Mouse (Mus musculus) hindbrain, embryonic 16.5 days (tissue): ENCODE data around the gene Fgf23. TPM values are rescaled to one million over a fixed set of nuclear protein-coding genes. Genes with fewer than 3 reads are reported as not detected.
A peak's percentile ranks its signal among the peaks of the same experiment; 100 is the strongest.

Experiments
- ATAC-seq: fragments of 200-750 bp; cut with Nextera tagmentation; 2 replicates; pipeline ENCODE4 v1.8.0; 2017; ENCODE audit warnings: moderate TSS enrichment, moderate library complexity
- H3K27ac ChIP-seq: fragments of 300-500 bp; sonication (generic); 2 replicates; pipeline ENCODE4 v1.5.1; 2014; ENCODE audit warnings: low read depth, mild to moderate bottlenecking, control low read depth, low read length, moderate library complexity
- H3K27me3 ChIP-seq: fragments of 300-500 bp; sonication (generic); replicated peaks from 2 replicates; pipeline ENCODE4 v1.6.1; 2014; ENCODE audit warnings: low read length; ENCODE audit not compliant: control insufficient read depth, insufficient read depth
- H3K36me3 ChIP-seq: fragments of 300-500 bp; sonication (generic); 2 replicates; pipeline ENCODE4 v1.6.1; 2014; ENCODE audit warnings: mild to moderate bottlenecking, low read length, moderate library complexity, mixed read lengths; ENCODE audit not compliant: control insufficient read depth, insufficient read depth
- H3K4me1 ChIP-seq: fragments of 300-500 bp; sonication (generic); 2 replicates; pipeline ENCODE4 v1.6.1; 2014; ENCODE audit warnings: low read depth, low read length; ENCODE audit not compliant: control insufficient read depth, insufficient read depth
- H3K4me2 ChIP-seq: fragments of 300-500 bp; sonication (generic); 2 replicates; pipeline ENCODE4 v1.6.1; 2014; ENCODE audit warnings: mild to moderate bottlenecking, low read length, control low read depth, moderate library complexity
- H3K4me3 ChIP-seq: fragments of 300-500 bp; sonication (generic); 2 replicates; pipeline ENCODE4 v1.5.1; 2014; ENCODE audit warnings: mild to moderate bottlenecking, low read length, control low read depth, moderate library complexity
- H3K9ac ChIP-seq: fragments of 300-500 bp; sonication (generic); 2 replicates; pipeline ENCODE4 v1.6.1; 2014; ENCODE audit warnings: low read depth, mild to moderate bottlenecking, control low read depth, low read length, moderate library complexity
- H3K9me3 ChIP-seq: fragments of 300-500 bp; sonication (generic); 2 replicates; pipeline ENCODE4 v1.6.1; 2014; ENCODE audit warnings: mild to moderate bottlenecking, low read length, moderate library complexity; ENCODE audit not compliant: control insufficient read depth
- WGBS: fragments of 180-500 bp; shearing (Covaris S2); extraction: QIAGEN DNeasy Blood & Tissue Kit; methylation state at CpG from one replicate; pipeline ENCODE4 v1.1.7; 2014; 5-methylcytosine and 5-hydroxymethylcytosine counted together
- polyA plus RNA-seq: library from polyadenylated mRNA; unstranded; fragments of >200 nt; fragmentation: Nextera tagmentation; extraction: Ambion mirVana; gene quantifications from 2 replicates; pipeline ENCODE4 v1.2.1, GENCODE M21; 2015

The Fgf23 gene
- polyA plus RNA-seq, 1 experiment from 2014 or later: 0.33 TPM

DNA sequence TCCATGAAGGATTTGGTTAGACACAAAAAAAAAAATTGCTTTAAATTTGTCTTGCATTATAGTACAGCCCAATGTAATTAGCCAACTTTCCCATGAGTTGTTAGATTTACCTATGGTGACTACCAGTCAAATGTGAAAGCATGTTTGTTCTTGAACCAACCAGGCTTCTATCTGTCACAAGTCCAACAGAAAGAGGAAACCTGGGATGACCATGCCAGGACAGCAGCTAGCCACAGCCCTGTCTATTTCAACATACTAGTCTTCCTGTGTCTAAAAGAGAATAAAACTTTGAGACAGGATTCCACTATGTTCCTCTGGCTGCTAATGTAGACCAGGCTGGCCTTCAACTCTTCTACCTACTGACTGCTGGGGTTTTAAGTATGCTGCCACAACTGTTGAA lies 34.7 kb downstream of the Fgf23 start:
- no peak overlapping the region for H3K4me3 ChIP-seq
- H3K36me3 ChIP-seq: no peaks in the 10 kb centered on the region
- no peak overlapping the region for H3K4me2 ChIP-seq
- ATAC-seq: no peak
- H3K9me3 ChIP-seq: no peaks in the 10 kb centered on the region
- H3K27me3 ChIP-seq: no peaks in the 10 kb centered on the region
- H3K27ac ChIP-seq: no peak overlapping the region
- no peak overlapping the region for H3K9ac ChIP-seq
- peaks cover 8% of the 10 kb centered on the region for H3K4me1 ChIP-seq

DNA sequence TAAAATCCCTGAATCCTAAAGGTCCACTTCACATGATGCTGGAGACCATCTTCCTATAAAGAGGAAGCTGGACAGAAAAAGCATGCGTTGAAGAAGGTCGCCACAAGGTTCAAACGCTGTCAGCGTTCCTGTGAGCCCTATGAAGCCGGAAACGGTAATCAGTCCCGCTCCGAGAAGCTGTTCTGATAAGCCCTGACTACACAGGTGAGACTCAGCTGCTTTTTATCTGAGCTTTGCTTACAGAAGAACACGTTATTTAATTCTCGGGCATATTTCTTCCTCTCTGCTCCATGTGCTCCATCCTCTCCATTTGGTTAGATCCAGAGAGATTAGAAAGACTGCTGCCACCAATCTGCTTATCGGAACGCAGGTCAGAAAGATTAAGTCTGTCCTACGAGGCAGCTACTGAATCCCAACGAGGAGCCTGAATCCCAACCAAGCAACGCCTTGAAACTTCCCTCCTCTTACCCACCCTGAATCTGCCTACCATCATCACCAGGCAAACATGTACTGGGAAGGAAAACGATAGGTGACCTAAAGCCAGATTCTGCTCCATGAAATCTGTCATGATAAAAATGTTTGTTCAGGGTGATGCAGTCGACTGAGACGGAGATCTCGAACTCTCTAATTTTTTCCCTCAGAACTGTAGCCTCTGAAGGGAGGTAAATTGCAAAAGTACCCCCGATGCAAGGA lies 35.8 kb downstream of the Fgf23 start:
- 43% methylated on average over 20 of the region's 20 CpGs for WGBS
- ATAC-seq: no peak
- H3K4me1 ChIP-seq: peaks cover 8% of the 10 kb centered on the region
- H3K27ac ChIP-seq: no peak overlapping the region
- peak overlapping the region; percentile 85 for H3K4me2 ChIP-seq
- peak overlapping the region; percentile 59 for H3K9ac ChIP-seq
- no peaks in the 10 kb centered on the region for H3K9me3 ChIP-seq
- H3K36me3 ChIP-seq: no peaks in the 10 kb centered on the region
- H3K4me3 ChIP-seq: peak overlapping the region; percentile 56
- no peaks in the 10 kb centered on the region for H3K27me3 ChIP-seq

DNA sequence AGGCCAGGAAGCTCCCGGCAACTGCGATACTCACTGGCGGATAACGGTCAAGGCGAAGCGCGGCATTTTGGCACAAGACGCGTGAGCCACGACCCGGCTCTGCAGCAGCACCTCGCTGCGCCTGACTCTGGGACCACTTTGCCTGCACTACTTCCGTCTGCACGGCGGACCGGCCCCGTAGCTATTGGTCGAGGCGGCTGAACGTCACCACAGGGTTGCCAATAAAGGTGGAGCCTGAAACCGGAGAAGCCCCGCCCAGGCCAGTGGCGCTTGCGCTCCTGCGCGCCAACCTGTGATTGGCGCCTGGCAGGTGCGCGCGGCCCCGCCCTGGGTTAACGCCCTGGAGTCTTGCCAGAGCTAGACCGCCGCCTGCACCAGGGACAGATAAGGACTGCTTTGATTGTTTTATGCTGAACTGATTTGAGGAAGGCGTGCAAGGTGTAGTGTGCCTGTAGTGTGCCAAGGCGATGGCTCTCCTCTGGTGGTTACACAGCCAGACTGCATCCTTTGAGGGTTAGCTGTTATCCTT lies 36.8 kb downstream of the Fgf23 start, which contains the start of gene Tigar:
Gene Tigar (minus strand): TSS at position 156 of the 529 bp plus-strand sequence.
- peak within 1 kb of the TSS; percentile 85 for H3K4me2 ChIP-seq
- H3K36me3 ChIP-seq: no peaks in the 10 kb centered on the region
- peaks cover 8% of the 10 kb centered on the region for H3K4me1 ChIP-seq
- H3K27me3 ChIP-seq: no peaks in the 10 kb centered on the region
- H3K27ac ChIP-seq: no peak within 1 kb of the TSS; the same call in 1 of the 2 replicates
- ATAC-seq: peak; percentile 100
- H3K9ac ChIP-seq: peak within 1 kb of the TSS; percentile 59
- peak within 1 kb of the TSS; percentile 56 for H3K4me3 ChIP-seq
- H3K9me3 ChIP-seq: no peaks in the 10 kb centered on the region
- WGBS: under 1% methylated on average over 37 of the region's 37 CpGs

DNA sequence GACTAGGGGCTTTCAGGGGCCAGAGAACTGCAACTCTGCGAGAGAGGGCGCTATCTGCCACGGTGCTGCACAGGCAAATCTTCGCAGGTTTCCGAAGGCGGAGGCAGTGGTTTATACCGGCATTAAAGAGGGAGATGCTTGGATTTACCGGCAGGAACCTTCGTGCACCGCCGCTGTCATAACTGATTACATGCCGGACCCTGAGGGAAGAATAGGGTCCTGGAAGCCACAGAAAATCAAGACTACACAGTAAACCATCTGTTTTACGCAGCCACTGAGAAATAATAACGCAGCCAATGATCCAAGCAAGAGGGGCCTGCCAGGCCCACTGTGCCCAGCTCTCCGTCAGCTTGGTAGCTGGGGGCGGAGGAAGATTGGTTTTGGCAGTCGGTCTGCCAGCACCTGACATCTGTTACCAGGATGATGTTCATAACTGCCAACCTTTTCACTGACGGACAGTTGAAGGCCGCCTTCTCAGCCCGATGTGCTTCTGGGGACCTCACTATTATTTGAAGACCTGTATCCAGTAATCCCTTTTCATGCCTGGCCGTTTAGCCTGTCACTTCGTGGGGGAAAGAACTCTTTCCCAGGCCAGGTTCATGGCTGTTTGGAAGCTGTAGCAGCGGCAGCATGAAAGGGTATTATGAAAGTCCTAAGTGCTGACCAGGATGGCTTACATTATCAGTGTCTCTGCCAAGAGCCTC lies 42.2 kb downstream of the Fgf23 start:
- H3K36me3 ChIP-seq: no peaks in the 10 kb centered on the region
- no peaks in the 10 kb centered on the region for H3K27me3 ChIP-seq
- peak; percentile 76; the same call in 1 of the 2 replicates for ATAC-seq
- no peak overlapping the region; the same call in 1 of the 2 replicates for H3K4me2 ChIP-seq
- peak overlapping the region; percentile 9; the same call in 1 of the 2 replicates for H3K27ac ChIP-seq
- H3K4me3 ChIP-seq: no peak overlapping the region
- no peaks in the 10 kb centered on the region for H3K9me3 ChIP-seq
- H3K9ac ChIP-seq: no peak overlapping the region
- H3K4me1 ChIP-seq: no peaks in the 10 kb centered on the region
- 42% methylated on average over 23 of the region's 23 CpGs for WGBS

DNA sequence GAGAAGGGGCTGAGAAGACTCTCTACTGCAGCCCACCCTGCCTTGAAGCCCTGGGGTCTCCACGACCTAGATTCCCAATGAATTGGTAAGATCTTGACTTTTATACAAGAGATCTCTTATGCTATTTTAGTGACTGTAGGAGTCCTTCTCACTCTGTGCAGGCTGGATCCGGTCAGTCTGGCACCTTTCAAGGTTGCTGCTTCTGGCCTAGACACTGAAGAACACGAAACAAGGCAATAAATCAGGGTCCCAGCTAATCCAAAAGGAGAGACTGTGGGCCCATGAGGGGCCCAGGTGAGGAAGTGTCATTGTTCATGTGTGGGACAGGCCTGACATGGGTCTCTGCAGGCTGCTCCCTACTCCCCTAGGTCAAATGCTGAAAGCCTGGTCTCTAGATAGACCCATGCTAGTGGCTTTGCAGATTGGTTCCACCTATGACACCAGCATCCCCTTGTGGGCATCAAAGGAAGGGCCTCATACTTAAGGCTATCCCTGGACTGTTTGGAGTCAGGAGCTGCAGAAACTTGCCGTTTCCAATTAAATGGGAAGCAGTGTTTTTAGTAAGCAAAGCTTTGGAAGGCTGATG lies 49.6 kb downstream of the Fgf23 start:
- Histone ChIP-seq H3K9me3 (no peaks in the 10 kb centered on the region), H3K36me3 (no peaks in the 10 kb centered on the region), H3K4me3 (no peak overlapping the region), H3K27ac (no peak overlapping the region), H3K4me1 (no peaks in the 10 kb centered on the region), H3K4me2 (no peak overlapping the region), H3K27me3 (no peaks in the 10 kb centered on the region), H3K9ac (no peak overlapping the region)
- WGBS: 87% methylated on average over 4 of the region's 4 CpGs
- ATAC-seq: no peak

GRCm38 (mm10) chr6:127122996-127123395 lies 50.3 kb downstream of the Fgf23 start:
- H3K4me3 ChIP-seq: no peak overlapping the region
- 90% methylated on average over 5 of the region's 5 CpGs for WGBS
- H3K27me3 ChIP-seq: no peaks in the 10 kb centered on the region
- no peaks in the 10 kb centered on the region for H3K36me3 ChIP-seq
- no peak for ATAC-seq
- H3K27ac ChIP-seq: no peak overlapping the region
- no peaks in the 10 kb centered on the region for H3K9me3 ChIP-seq
- no peaks in the 10 kb centered on the region for H3K4me1 ChIP-seq
- no peak overlapping the region for H3K4me2 ChIP-seq
- no peak overlapping the region for H3K9ac ChIP-seq

DNA sequence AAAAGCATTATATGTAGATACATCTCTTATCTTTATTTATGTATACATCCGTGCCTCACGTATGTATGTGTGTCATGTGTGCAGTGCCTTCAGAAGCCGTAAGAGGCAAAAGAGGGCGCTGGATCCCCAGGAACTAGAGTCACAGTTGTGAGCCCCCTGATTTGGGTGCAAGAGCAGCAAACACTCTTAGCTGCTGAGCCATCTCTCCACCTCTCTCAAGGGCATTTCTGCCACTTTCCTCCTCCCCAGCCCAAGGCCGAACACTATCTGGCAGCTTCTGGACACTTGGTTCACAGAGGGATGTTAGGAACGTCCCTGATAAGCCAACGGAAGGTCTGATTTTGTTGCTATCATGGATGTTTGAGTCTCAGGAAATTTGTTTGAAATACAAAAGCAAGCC lies 50.8 kb downstream of the Fgf23 start:
- no peaks in the 10 kb centered on the region for H3K4me1 ChIP-seq
- H3K27ac ChIP-seq: no peak overlapping the region
- no peaks in the 10 kb centered on the region for H3K27me3 ChIP-seq
- no peak overlapping the region for H3K9ac ChIP-seq
- H3K36me3 ChIP-seq: no peaks in the 10 kb centered on the region
- WGBS: 87% methylated on average over 7 of the region's 7 CpGs
- H3K9me3 ChIP-seq: no peaks in the 10 kb centered on the region
- no peak overlapping the region for H3K4me3 ChIP-seq
- H3K4me2 ChIP-seq: no peak overlapping the region
- no peak for ATAC-seq

DNA sequence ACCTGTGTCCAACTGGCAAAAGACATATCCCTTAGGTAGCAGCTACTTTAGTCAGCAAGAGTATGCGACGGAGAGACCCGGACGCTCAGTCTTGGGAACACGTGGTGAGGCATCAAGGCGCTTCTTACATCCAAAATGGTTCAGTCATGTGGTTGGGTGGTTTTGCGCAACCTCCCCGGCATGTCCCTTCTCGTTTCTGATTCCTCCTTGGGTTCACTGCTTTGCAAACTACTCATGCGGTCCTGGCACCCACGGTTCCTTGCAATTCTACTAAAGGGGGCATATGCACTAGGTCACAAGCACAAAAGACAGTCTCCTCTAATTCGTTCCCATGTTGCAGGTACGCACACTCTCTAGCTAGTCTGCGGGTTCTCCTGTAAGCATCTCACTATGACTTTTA lies 57.0 kb downstream of the Fgf23 start:
- WGBS: 94% methylated on average over 14 of the region's 14 CpGs
- H3K9ac ChIP-seq: no peak overlapping the region
- H3K36me3 ChIP-seq: no peaks in the 10 kb centered on the region
- no peak overlapping the region for H3K4me2 ChIP-seq
- no peaks in the 10 kb centered on the region for H3K9me3 ChIP-seq
- H3K4me1 ChIP-seq: no peaks in the 10 kb centered on the region
- no peak for ATAC-seq
- H3K27me3 ChIP-seq: no peaks in the 10 kb centered on the region
- no peak overlapping the region for H3K4me3 ChIP-seq
- H3K27ac ChIP-seq: no peak overlapping the region

- 48% methylated on average over 13 of the region's 13 CpGs for WGBS
- Histone ChIP-seq H3K4me3 (no peak overlapping the region), H3K27ac (no peak overlapping the region), H3K27me3 (no peaks in the 10 kb centered on the region), H3K9ac (no peak overlapping the region; the same call in 1 of the 2 replicates), H3K4me1 (no peaks in the 10 kb centered on the region), H3K36me3 (no peaks in the 10 kb centered on the region), H3K9me3 (no peaks in the 10 kb centered on the region), H3K4me2 (no peak overlapping the region)
- ATAC-seq: 0 out of 2 replicates have a peak, but pooled peaks have one; percentile 10
Observed at GRCm38 (mm10) chr6:127130377-127130776, 57.7 kb downstream of the Fgf23 start.
